Mouse (Mus musculus) embryo, embryonic 10 days (tissue): Measurements from ENCODE around the gene Dvl1.

Experiments
- DNase-seq: peaks from one replicate; pipeline ENCODE4 v3.0.0-alpha.2; 2015; ENCODE audit warnings: low spot score

Dvl1 gene

DNA sequence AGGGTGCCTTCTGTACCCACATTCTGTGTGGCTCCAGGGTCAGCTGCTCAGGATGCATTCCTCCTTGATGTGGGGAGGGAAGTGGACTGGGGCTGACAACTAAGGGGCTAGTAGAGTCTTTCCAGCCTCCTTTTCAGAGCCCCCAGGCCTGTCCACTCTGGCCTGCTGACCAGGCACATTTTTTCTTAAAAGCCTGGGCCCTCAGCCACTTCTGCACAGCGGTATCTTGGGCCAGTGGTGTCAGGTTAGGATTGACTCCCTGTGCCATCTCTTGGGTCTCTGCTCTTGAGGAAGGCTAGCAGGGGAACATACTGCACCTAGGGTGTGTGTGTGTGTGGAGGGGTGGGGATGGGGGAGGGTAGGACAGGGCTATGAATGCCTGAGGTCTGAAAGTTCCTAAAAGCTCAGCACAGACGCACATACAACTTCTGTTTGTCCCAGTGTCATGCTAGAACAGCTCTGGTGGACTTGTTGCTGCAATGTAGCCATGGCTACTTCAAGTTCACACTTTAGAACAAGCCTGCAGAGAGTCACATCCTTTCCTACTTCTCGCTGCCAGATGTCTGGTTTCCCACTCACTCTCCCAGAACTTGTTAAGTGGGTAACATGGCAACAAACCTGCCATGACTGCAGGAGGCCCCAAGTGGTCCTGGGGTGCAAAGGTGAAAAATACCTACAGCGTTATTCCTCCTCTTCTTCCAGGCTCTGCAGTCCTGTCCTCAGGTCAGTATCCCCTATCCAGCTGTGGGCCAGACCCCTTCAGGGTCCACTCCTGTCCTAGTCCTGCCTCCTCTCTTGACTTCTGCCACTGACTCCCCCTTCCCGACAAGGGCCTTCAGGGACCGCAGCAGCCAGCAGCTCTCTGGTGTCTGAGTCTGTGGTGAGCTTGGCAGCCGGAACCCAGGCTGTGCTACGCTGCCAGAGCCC is 6.9 kb upstream of the Dvl1 start:
- DNase-seq = peak; percentile 12

DNA sequence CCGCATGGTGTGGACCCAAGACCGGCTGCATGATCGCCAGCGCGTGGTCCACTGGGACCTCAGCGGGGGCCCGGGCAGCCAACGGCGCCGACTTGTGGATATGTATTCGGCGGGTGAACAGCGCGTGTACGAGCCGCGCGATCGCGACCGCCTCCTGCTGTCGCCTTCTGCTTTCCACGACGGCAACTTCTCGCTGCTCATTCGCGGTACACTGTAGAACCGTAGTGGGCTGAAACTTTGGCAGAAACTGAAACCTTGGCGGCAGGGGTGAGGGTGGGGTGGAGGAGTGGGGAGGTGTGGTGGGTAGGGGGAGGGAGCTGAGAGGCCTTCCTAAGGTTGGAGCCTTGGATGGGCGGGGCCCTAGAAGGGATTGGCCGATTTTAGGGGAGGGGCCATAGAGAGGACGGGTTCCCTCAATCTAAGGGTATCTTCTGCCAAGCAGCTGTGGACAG is 6.2 kb upstream of the Dvl1 start:
- peak; percentile 71 for DNase-seq

DNA sequence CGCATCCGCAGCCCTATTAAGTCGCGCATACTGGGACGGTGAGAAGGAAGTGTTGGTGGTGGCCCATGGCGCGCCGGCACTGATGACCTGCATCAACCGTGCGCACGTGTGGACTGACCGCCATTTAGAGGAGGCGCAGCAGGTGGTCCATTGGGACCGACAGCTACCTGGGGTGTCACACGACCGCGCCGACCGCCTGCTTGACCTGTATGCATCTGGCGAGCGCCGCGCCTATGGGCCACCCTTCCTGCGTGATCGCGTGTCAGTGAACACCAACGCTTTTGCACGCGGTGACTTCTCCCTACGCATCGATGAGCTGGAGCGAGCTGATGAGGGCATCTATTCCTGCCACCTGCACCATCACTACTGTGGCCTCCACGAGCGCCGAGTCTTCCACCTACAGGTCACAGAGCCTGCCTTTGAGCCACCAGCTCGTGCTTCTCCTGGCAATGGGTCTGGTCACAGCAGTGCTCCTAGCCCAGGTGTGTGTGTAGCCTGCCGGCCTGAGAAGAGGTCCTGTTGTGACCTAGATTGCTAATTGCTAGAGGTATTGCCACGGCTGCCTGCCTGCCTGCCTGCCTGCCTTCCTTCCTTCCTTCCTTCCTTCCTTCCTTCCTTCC is 5.4 kb upstream of the Dvl1 start:
- DNase-seq = peak; percentile 21

DNA sequence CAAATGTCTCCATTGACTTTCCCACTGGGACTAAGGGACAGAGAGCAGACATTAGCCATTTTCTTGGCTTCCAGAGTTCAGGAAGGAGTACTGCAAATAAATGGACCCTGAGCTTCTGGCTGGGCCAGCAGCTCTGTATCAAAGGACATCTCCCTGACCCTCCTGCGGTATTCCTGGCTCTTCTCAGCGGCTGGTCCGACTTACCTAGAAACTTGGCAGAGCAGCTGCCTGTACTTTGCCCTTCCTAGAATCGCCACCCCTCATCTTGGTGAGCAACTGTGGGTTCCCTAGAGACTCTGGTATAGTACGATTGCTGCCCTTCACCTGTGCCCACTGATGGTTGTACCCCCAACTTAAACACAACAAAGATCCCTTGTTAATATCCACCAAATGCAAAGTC is 4.0 kb upstream of the Dvl1 start:
- DNase-seq = no peak

DNA sequence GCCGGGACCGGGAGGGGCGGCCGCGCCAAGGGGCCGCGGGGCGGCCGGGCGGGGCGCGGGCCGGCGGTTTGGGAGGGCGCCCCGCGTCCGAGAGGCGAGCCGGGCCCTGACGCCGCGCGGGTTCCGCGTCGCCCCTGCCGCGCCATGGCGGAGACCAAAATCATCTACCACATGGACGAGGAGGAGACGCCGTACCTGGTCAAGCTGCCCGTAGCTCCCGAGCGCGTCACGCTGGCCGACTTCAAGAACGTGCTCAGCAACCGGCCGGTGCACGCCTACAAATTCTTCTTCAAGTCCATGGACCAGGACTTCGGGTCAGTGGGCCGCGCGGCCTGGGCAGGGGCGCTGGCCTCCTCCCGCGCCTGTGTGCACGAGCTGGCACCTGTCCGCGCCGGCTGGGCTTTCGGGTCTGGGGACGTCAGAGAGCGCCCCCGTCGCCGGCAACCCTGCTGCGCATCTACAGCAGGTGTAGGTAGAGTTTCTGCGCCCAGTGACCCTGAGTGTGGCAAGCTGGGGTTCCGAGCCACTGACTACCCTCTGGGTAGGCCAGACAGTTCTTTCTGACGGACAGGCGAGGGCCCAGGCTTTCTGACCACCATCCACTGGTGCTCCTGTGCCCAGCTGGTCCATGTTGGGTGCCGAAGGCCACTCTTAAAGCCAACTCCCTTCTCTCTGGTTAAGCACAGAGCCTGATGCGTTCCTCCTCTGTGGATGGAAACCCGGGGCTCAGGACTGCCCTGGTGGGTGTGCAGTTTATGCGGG is 570 bp downstream of the Dvl1 start:
- peak; percentile 63 for DNase-seq

DNA sequence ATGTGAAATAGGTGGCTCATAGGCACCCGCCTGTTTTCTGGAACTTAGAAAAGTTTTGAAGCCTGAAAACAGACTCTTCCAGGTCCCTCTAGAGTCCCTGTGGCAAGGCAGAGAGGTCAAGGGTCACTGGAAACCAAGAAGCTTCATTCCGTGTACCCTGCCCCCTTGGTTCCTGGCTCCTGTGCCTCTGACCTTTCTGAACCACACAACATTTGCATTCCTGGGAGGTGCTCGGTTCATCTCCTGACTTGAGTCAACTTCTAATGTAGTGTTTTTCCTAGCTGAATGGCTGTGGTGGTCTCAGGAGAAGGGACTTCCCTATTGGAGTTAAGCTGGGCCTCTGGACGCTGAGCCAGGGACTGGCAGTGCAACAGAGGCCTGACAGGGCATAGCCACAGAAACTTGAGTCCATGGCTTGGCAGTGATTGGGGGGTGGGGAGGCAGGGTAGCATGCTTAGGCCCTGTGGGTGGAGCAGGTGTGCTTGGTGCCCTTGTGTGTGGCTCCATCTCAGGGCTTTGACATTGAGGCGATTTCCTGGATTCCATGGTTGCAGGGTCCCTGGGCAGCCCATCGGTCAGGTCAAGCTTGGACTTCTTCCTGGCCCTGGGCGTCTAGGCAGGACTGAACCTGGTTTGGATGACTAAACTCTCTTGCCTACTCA is 1.4 kb downstream of the Dvl1 start:
- peak; percentile 45 for DNase-seq

DNA sequence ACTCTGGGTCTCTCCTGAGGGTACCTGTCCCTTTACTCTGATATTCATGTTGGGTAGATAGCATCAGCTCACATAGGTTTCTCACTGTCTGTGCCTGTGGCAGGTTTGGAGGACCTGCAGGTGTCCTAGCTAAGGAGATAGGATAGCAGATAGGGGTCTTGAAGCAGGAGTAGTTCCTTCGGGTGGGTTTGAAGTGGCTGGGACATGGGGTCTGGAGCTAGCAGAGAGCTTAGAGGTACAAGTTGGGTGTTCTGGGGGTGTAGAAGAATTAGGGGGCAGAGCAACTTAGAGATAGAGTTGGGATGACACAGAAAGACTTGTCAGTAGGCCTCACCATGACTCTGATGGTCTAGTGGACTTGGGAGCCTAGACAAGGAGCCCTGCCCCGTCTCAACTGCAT is 2.2 kb downstream of the Dvl1 start:
- no peak for DNase-seq

DNA sequence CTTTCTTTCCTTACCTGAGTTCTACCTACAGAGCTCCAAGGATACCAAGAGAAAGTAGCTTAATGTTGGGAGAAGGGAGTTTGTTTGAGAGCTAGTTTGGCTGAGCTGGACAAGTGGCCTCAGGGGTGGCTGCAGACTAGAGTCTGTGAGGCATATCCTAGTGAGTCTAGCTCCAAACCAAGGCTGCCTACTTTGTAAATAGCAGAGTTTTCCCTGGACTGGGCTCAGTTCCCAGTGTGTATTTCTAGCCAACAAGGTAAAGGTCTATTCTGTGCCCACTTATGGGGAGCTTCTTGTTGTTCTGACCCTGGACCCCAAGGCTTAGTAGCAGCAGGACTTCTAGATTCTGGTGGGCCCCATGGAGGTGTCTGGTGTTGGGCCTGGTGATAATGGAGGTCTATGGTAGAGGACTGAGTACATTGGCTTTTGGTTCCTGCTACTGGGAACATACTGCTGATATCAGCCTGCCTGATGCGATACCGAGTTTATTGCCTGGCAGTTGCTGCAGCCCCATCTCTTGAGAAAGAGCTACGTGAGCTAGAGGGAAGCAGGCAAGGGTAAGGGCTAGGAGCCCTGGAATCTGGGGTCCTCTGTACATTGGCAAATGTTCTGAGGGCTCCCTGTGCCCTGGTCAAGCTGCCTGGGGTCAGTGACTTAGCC is 2.7 kb downstream of the Dvl1 start:
- DNase-seq = no peak

DNA sequence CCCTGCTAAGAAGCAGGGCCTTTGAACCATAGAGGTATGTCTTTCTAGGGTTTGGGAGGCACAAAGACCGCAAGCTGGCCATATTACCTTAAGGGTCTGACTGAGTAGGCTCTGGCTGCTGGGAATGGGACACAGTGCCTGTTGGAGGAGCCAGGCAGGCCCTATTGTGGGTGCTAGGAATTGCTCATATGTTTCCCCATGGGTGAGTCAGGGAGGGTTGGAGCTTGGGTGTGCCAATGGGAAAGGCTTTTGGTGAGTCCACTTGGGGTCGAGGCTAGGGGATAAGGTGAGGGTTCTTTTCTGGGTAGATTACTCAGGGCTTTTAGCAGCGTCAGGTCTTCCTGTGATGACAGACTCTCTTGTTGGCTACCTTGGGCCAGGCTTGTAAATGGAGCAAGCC is 4.2 kb downstream of the Dvl1 start:
- no peak for DNase-seq

DNA sequence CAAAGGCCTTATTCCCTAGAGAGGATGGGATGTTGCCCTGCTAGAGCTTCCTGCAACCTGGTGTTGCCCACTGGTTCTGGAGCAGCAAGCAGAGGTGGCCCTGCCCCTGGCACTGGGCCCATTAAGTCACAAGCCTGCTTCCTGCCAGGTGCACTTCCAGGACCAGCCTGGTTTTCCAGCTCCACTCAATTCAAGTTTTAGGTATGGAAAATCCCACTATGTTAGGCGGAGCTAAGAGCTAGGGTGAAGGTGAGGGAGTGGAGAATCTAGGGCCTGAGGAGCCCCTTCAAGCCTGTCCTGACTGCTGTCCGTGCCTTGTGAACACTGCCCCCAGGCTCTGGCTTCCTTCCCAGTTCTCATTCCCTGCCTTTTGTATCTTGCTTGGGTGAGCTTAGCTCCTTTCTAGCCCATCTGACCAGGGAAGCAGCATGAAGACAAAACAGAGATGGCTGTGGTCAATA is 4.8 kb downstream of the Dvl1 start:
- DNase-seq = no peak

DNA sequence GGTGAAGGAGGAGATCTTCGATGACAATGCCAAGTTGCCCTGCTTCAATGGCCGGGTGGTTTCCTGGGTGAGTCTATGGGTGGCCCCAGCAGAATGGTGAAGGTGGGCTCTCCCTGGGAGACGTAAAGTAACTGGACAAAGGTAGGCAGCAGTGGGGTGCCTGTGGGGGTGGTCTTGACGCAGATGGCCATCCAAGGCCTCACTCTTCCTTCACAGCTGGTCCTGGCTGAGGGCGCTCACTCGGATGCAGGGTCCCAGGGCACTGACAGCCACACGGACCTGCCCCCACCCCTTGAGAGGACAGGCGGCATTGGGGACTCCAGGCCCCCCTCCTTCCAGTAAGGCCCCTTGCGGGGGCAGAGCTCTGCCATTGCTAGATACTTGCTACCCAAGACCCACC is 6.2 kb downstream of the Dvl1 start:
- DNase-seq = no peak

DNA sequence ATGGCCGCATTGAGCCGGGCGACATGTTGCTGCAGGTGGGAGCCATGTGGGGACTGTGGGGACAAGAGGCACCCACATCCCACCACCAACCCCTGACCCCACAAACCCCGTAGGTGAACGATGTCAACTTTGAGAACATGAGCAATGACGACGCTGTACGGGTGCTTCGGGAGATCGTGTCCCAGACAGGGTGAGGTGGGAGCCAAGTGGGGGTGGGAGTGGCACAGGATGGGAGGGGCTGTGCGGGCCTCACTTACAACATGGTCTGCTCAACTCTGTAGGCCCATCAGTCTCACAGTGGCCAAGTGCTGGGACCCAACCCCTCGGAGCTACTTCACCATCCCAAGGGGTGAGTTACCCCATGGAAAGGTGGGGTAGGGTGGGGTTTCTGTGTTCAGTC is 7.8 kb downstream of the Dvl1 start:
- no peak for DNase-seq

DNA sequence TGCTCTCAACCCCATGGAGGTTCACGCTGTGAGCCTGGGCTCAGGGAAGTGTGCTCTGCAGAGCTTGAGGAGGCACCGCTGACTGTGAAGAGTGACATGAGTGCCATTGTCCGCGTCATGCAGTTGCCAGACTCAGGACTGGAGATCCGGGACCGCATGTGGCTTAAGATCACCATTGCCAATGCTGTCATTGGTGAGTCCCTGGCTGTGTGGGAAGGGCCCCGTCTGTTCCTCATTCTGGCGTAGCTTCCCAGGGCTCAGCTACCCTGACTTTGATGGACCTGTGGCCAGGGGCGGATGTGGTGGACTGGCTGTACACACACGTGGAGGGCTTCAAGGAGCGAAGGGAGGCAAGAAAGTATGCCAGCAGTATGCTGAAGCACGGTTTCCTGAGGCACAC is 8.9 kb downstream of the Dvl1 start:
- no peak for DNase-seq

DNA sequence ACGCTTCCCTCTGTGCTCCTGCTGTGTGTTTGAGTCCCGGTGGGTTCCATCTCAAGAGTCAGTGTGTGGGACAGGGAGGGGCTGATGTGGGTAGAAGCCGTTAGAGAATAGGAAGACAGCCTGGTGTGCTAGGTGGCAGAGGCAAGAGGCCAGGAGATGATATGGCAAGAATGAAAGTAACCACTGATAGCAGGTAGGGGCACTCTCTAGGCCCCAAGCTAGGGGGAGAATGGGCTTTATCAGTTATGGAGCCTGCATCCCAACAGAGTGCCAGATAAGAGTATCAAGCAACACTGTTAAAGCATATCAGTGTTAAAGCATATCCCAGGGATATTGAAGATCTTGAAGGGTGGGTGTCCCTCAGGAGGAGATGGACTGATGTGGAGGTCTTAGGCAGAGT is 9.7 kb downstream of the Dvl1 start:
- no peak for DNase-seq

DNA sequence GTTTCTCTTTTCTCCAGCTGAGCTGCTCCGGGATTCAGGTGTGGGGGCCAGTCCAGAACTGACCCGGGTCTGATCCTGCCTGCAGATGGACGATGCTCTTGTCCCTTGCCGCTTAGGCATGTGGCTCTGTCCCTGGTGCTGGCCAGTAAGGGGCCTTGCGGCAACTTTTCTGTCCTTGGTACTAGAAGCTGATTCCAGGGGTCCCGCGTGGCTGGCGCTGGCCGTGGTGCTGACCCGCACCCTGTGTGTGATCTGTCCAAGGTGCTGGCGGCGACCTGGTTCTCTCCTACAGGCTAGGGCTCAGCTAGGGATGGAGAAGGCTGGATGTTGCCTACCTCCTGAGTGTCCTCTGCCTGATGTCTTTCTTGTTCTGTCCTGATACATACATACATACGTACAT is 12.1 kb downstream of the Dvl1 start:
- peak; percentile 90 for DNase-seq

DNA sequence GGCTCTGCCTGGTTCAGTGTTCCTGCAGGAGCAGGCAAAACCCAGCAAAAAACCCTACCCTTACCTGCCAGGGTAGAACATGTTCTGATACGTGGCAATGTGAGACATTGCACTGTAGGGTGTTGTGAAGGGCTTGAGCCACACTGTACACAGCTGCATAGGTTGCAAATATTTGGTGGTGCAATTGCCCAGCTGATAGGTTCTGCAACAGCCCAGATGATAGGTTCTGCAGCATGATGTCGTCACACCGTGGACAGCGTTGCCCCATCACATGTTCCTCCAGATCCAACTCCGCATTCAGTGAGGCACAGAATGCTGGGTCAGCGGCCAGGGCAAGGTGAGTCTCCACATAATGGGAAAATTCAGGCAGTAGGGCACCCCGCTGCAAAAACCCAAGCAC is 14.6 kb downstream of the Dvl1 start:
- DNase-seq = no peak

DNA sequence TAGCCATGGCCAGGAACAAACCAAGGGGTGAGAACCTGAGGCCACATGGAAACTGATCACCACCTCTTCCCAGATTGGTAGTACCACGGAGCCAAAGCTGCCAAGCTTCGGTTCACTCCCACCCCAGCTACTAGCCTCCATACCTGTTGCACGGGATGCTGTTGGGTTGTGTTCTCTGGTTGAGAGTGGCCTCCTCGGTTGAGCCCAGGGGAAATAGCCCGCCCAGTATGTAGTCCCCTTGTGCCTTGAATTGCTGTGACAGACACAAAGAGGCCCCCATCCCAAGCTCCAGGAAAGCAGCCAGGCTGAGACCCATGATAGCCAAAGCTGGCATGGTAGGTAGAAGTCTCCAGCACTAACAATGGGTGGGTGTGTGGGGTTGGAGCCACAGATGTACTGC is 15.8 kb downstream of the Dvl1 start, which contains the start of gene Tas1r3:
Gene Tas1r3, minus strand, starts transcription at position 362 of the 400 bp plus-strand sequence.
- DNase-seq = no peak

DNA sequence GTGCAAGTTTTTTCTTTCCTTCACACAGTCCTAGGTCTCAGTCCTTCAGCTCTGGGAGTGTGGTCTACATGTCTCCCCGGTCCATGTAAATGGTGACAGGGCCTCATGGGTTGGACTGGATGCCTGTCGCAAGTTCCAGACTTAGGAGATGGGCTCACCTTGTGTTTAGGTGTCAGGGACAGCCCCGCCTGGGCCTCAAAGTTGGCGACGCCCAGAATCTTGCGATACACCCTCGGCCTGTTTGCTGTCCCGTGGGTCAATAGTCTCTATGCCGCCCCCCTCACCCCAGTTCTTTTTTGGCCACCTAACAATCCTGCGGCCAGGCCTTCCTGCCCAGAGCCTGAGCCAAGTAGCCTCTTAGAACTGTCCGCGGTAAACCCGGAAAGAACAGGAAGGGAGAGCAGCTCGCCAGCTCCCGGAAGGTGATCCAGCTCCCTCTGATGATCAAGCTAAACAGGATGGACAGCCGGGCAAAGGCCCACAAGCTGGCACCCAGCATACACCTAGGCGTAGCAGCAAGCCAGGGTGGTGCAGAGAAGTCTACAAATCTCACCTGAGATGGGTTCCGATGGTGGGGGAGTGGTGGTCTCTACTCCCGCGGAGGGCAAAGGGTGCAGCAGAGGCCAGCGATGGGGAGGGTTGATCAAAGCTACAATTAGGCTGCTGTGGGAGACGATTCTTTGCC is 21.6 kb downstream of the Dvl1 start:
- DNase-seq = no peak

DNA sequence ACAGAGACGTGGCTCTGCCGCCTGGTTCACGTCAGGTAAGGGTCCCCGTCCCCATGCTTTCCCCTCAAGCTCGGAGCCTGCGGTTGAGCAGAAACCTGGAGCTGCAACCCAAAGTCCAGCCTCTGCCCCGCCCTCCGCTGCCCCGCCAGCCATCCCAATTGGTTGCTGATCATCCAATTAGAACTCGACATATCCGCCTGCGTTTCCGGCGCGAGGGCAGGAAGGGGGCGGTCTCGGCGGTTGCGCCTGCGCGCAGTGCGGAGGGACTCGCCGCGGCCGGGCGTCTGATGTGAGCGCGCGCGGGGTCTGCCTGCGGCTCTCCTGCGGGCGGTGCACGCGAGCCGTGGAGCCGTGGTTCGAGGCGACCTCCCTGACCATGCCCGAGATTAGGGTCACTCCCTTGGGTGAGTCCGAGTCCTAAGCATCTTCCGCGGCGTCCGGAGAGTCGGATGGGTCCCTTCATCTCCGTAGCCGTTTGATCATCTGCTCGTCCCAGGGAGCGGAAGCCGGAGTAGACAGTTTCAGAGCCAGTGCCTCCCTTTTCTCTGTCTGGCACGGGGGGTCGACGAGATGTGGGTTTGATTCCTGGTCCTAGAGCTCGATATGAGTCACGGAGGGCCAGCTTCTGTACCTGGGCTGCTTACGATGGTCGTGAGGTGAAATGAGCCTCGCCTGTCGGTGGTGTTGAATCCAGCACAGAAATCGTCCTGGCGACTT is 22.3 kb downstream of the Dvl1 start, which contains the start of the genes Cptp and Ints11:
Gene Cptp, minus strand, starts transcription at position 124 of the 717 bp plus-strand sequence.
Gene Ints11, plus strand, starts transcription at position 230 of the 717 bp plus-strand sequence.
- peak; percentile 96 for DNase-seq

DNA sequence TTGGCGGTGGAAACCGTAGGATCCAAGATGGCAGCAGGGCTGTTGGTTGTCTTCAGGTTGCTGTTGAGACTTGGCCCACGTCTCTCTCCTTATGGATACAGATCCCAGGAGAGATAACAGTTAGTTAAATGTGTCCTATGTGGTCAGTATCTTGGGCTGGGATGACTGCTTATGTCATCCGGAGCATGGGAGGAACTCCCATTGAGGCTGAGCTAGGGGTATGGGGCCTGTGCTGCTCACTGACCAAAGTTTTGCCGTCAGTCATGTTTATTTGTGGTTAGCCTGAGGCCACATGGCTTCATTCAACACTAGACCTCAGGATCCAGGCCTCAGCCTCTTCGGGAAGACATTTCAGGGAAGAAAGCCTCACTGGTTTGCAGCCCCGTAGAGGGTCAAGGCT is 24.2 kb downstream of the Dvl1 start:
- DNase-seq = no peak
